Mouse (Mus musculus) mouse trophoblast stem cell (cell line): ENCODE measurements around the gene Xpnpep1.

ENCODE experiments used
- in situ Hi-C, 2 experiments: fragments of 300-500 bp; cut with MseI, MboI; formaldehyde crosslinking; loops; 2 replicates in 1 of 2; 3 replicates in 1 of 2; pipeline ENCODE4 v1.15.1; 2025

Xpnpep1 gene

DNA sequence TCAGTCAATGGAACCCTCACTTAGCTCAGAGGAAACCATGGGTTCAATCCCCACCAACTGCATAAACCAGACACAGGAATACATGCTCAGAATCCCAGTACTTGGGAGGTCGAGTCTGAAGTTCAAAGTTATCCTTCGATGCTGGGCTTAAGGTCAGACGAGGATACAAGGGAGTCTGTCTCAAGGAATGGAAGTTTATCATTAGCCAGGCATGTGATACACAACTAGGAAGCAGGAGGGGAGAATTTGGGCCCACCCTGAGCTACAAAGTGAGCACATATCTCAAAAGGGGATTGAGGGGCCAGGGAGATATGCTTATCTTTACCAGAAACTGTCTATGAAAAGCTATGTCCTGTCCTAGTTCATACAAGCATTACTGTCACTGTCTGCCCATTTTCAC, 7.4 kb downstream of the Xpnpep1 start:
- in situ Hi-C loops = no loop called here

GRCm38 (mm10) chr19:53031957-53032371, 8.1 kb downstream of the Xpnpep1 start:
- in situ Hi-C loops = no loop called here

GRCm38 (mm10) chr19:53030279-53030678, 9.7 kb downstream of the Xpnpep1 start:
- in situ Hi-C loops = no loop called here

- in situ Hi-C loops = no loop called here
Observed at GRCm38 (mm10) chr19:53029686-53030085, 10.3 kb downstream of the Xpnpep1 start.

DNA sequence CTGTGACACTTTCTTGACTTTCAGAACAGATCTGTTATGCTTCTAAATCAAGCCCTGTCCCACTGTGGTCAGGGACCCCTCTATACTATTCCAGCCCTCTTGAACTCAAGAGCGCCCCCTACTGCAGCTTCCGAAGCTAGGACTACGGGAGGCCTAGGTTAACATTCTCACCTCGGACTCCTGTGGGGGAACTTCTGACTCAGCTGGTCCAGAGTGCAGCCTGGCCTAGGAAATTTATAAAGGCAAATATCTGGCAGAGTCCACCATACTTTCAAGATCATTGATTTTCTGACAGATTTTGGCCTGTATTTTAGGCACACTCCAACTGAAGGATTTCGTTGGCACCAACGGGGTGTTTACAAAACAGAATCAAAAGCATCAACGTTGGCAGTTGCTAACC, 11.0 kb downstream of the Xpnpep1 start:
- in situ Hi-C loops = no loop called here

GRCm38 (mm10) chr19:53028216-53028615, 11.8 kb downstream of the Xpnpep1 start:
- in situ Hi-C loops = no loop called here

- in situ Hi-C loops = no loop called here
Observed at GRCm38 (mm10) chr19:53023189-53023588, 16.8 kb downstream of the Xpnpep1 start.

GRCm38 (mm10) chr19:53022037-53022614, 17.9 kb downstream of the Xpnpep1 start:
- in situ Hi-C loops = no loop called here

- in situ Hi-C loops = no loop called here
Observed at GRCm38 (mm10) chr19:53021537-53021936, 18.5 kb downstream of the Xpnpep1 start.

- in situ Hi-C loops = no loop called here
Observed at GRCm38 (mm10) chr19:53019716-53020463, 20.1 kb downstream of the Xpnpep1 start.

DNA sequence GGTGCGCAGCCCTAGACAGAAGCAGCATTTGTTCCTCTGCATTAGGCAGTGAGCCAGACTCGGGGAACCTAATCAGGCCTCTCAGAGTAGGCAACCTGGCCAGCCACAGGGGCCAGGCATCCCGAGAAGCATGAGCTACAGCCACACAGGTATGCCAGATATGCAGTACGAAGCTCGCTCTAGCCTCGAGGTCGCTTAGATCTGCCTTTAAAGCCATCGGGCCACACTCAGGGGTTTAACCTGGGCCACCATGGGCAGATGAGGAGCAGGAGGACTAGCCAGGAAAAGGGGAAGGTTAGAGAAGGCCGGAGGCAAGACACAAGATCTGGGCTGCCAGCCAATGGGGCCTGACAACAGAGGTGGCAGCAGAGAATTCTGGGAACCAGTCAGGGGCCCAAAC, 22.1 kb downstream of the Xpnpep1 start:
- in situ Hi-C loops = no loop called here

- in situ Hi-C loops = no loop called here
Observed at GRCm38 (mm10) chr19:53017248-53017647, 22.8 kb downstream of the Xpnpep1 start.

GRCm38 (mm10) chr19:53014910-53015710, 24.9 kb downstream of the Xpnpep1 start:
- in situ Hi-C loops = no loop called here

- in situ Hi-C loops = no loop called here
Observed at GRCm38 (mm10) chr19:53013744-53014143, 26.3 kb downstream of the Xpnpep1 start.

- in situ Hi-C loops = no loop called here
Observed at GRCm38 (mm10) chr19:53013341-53013740, 26.7 kb downstream of the Xpnpep1 start.

DNA sequence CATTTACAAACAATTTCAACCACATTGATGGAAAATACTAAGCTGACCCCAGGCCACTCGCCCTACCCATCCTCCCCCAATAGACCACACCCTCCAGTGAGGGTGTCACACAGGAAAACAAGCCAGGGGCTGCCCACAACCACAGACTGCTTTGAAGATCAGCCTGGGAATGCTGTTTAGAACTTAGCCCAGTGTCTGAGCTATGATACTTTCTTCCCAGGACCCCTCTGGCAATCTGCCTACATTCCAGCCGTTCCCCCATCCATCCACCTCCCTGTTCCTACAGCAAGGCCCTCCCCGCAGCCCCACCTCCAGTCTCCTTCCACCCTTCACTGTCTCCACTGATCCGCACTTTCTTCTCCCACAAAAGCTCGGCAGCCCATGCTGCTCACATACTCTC, 29.1 kb downstream of the Xpnpep1 start:
- in situ Hi-C loops = no loop called here

GRCm38 (mm10) chr19:53008921-53009320, 31.1 kb downstream of the Xpnpep1 start:
- in situ Hi-C loops = no loop called here

DNA sequence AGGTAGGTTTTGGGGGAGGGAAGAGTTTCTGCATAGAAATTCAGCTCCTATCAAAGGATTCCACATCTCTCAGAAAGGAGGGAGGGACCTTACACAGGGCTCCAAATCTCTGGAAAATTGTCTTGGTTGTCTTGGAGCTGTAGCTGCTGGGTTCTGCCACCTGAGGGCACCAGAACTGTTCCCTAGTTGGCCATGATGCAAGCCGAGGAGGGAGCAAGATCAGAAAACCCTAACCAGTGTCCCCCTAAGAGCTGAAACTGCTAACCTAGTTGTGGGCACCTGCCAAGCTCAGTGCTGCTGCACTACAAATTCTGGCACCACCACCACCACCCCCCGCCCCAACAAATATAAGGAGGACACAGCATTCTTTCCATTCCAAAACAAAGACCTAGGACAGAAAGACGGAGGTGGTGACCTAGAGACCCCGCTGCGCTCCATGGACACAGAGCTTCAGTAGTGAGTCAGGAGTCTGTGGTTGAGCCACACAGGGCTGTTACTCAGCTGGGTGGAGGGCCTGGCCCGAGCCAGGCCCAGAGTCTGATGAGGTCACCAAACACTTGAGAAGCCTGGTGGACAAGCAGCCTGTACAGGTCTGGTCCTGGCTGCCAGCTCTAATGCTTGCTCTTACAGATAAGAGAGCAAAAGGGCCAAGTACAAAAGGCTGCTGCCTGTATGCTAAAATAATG, 31.9 kb downstream of the Xpnpep1 start:
- in situ Hi-C loops = no loop called here

DNA sequence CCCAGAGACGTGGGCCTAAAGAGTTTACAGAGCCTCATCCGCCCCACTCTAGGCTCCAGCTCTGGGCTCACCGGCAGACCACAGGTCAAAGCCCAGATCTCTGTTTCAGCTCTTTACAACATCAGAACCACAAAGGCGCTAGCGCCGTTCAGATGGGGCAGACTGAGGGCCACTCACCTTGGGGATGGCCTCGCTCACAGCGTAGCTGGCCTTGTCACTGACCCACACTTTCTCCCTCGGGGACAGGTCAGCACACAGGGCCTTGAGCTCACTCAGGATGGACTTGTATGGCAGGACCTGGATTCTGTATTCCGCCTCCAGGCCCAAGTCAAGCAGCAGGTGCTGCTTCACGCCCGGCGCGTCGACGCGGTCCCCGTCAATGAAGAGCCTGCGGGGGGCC, 34.0 kb downstream of the Xpnpep1 start:
- in situ Hi-C loops = no loop called here

- in situ Hi-C loops = no loop called here
Observed at GRCm38 (mm10) chr19:53003554-53004365, 36.3 kb downstream of the Xpnpep1 start.
